ENCODE assay signal across 16 mouse cellular contexts in genomic region chr13:5841418-5841817, GRCm38 (mm10). TPM values are rescaled to one million over a fixed set of nuclear protein-coding genes. Genes with fewer than 3 reads are reported as not detected.
DNase-seq lines count a peak whose midpoint lies in the region; ATAC-seq lines count a peak whose summit lies in the region.
"Had no signal": no experiment of that assay in that cellular context is flagged by ENCODE, and none has a peak within 500 bp of the region (broad histone marks: within the 10 kb centered on the region; RNA-seq: fewer than 3 reads in every experiment).

No protein-coding gene starts in this region.

- H3K27ac ChIP-seq in intestine, embryonic 16.5 days (ENCODE audit: low read length): peak overlapping the region; percentile 65
- no peak overlapping the region for H3K27ac ChIP-seq in forebrain, embryonic 14.5 days (ENCODE audit: low read depth, low read length)
- H3K27ac ChIP-seq: heart, embryonic 13.5 days had no signal

- H3K9me3 ChIP-seq in intestine, embryonic 16.5 days (ENCODE audit: control insufficient read depth, low read length): no peaks in the 10 kb centered on the region
- no peaks in the 10 kb centered on the region for H3K9me3 ChIP-seq in forebrain, embryonic 14.5 days (replicated peaks; ENCODE audit: control insufficient read depth, low read length)
- H3K9me3 ChIP-seq: heart, embryonic 13.5 days had no signal

- H3K4me1 ChIP-seq in intestine, embryonic 16.5 days (ENCODE audit: control insufficient read depth, insufficient read depth, low read length): peaks cover 8% of the 10 kb centered on the region; the same call in 1 of the 2 replicates
- H3K4me1 ChIP-seq in forebrain, embryonic 14.5 days (ENCODE audit: control insufficient read depth, insufficient read depth, low read length): no peaks in the 10 kb centered on the region

- H3K4me2 ChIP-seq in intestine, embryonic 16.5 days (ENCODE audit: low read depth, low read length): no peak overlapping the region
- no peak overlapping the region for H3K4me2 ChIP-seq in forebrain, embryonic 14.5 days (ENCODE audit: low read length)
- H3K4me2 ChIP-seq: heart, embryonic 13.5 days; liver, embryonic 11.5 days had no signal

- DNase-seq in heart, adult 9 months (ENCODE audit: low spot score in 2 of 2): peak; percentile 47 to 59
- DNase-seq in heart, postnatal 4 days: no peak
- DNase-seq in lung, adult 18-20 months: peak; percentile 65 to 85
- no peak for DNase-seq in lung, postnatal 10 days
- DNase-seq in lung, postnatal 36 days: peak; percentile 81
- DNase-seq in forebrain, embryonic 14.5 days (ENCODE audit: low spot score): no peak
- DNase-seq in cerebellum, adult 11 months: no peak
- DNase-seq: adrenal gland, postnatal 10 days; cerebellum, postnatal 14 days; retina, postnatal 1 day; thymus, adult 2 months had no signal

- no peak overlapping the region for H3K9ac ChIP-seq in intestine, embryonic 16.5 days (ENCODE audit: low read depth, low read length)
- no peak overlapping the region for H3K9ac ChIP-seq in forebrain, embryonic 14.5 days (ENCODE audit: low read length)
- H3K9ac ChIP-seq: heart, embryonic 13.5 days had no signal

- peak; percentile 85 for ATAC-seq in intestine, embryonic 16.5 days
- ATAC-seq in forebrain, embryonic 14.5 days: no peak
- ATAC-seq: hindbrain, embryonic 16.5 days had no signal

- H3K36me3 ChIP-seq in intestine, embryonic 16.5 days (ENCODE audit: control insufficient read depth, insufficient read depth, low read length): no peaks in the 10 kb centered on the region
- H3K36me3 ChIP-seq in forebrain, embryonic 14.5 days (ENCODE audit: control insufficient read depth, insufficient read depth, low read length): no peaks in the 10 kb centered on the region
- H3K36me3 ChIP-seq: heart, embryonic 13.5 days had no signal

- no peaks in the 10 kb centered on the region for H3K27me3 ChIP-seq in intestine, embryonic 16.5 days (replicated peaks; ENCODE audit: control insufficient read depth, insufficient read depth, low read length)
- H3K27me3 ChIP-seq in forebrain, embryonic 14.5 days (replicated peaks; ENCODE audit: control insufficient read depth, insufficient read depth, low read length): no peaks in the 10 kb centered on the region
- H3K27me3 ChIP-seq: heart, embryonic 13.5 days had no signal

- H3K4me3 ChIP-seq in intestine, embryonic 16.5 days (ENCODE audit: low read length): no peak overlapping the region
- H3K4me3 ChIP-seq in forebrain, embryonic 14.5 days (ENCODE audit: low read depth, low read length): no peak overlapping the region
- H3K4me3 ChIP-seq: erythroblast, embryonic 14.5 days; heart, embryonic 13.5 days had no signal

- WGBS in intestine, embryonic 16.5 days: 64% methylated on average over 6 of the region's 6 CpGs
- 94% methylated on average over 6 of the region's 6 CpGs for WGBS in forebrain, embryonic 14.5 days

RNA-seq across cellular contexts. Expression of gene Klf6, which starts 19.9 kb away (rescaled TPM):
- 10 to 100 TPM; 62.0 to 68.7 TPM for total RNA-seq in heart, postnatal 4 days (2021)
- 66.9 and 71.5 TPM in 2 replicates for polyA plus RNA-seq in intestine, embryonic 16.5 days (2015; fragmentation: Nextera tagmentation; extraction: Ambion mirVana)
- 56.9 and 80.8 TPM in 2 replicates for polyA plus RNA-seq in forebrain, embryonic 14.5 days (2014; fragmentation: Nextera tagmentation; extraction: Ambion mirVana)

Comparison
In these comparisons a context has a peak if more than half of its experiments do, and no peak if none do; other contexts are left out.
1. DNase-seq: peak in heart, adult 9 months (2 of 2), lung, adult 18-20 months (2 of 2) and lung, postnatal 36 days (single experiment); none in heart, postnatal 4 days (single experiment), lung, postnatal 10 days (single experiment), forebrain, embryonic 14.5 days (single experiment) and cerebellum, adult 11 months (single experiment).